Mouse (Mus musculus) kidney, postnatal 10 days (tissue): ENCODE data around the gene Zfp809.

Source experiments
- DNase-seq: peaks from one replicate; pipeline ENCODE4 v3.0.0; 2021; ENCODE audit warnings: mixed read lengths

Zfp809 gene

DNA sequence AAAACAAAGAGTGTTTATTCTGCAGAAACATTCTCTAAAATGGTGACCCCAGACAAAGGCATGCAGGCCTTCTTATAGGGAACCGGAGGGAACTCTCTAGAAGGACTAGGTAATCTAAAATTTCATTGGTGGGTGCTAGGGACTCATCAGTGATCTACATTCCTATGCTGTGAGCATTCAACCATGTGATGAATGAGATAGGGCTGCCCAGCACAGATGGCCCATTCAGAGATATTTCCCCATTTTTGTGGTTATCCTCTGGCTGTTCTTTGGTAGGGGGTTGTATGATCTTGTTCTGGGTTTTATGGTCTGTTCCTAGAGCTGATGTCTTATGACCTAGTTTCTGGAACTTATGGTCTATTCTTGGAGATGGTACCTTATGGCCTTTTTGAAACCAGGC is 43.4 kb downstream of the Zfp809 start:
- DNase-seq = no peak

DNA sequence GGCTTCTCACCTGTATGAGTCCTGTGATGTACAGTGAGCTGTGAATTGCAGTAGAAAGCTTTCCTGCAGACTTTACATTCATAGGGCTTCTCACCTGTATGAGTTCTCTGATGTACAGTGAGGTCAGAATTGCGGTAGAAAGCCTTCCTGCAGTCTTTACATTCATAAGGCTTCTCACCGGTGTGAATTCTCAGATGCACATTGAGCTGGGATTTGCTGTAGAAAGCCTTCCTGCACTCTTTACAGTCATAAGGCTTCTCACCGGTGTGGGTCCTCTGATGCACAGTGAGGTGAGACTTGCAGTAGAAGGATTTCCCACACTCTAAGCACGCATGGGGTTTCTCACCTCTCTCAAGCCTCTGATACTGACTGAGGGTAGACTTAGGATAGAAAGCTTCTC is 53.2 kb downstream of the Zfp809 start:
- no peak for DNase-seq
